Mouse (Mus musculus): ENCODE results near the gene Scgn. TPM values are rescaled to one million over a fixed set of nuclear protein-coding genes. Genes with fewer than 3 reads are reported as not detected.

Scgn gene
- total and polyA plus RNA-seq, 2 experiments from 2014 or later = 0.82 to 2.0 TPM

DNA sequence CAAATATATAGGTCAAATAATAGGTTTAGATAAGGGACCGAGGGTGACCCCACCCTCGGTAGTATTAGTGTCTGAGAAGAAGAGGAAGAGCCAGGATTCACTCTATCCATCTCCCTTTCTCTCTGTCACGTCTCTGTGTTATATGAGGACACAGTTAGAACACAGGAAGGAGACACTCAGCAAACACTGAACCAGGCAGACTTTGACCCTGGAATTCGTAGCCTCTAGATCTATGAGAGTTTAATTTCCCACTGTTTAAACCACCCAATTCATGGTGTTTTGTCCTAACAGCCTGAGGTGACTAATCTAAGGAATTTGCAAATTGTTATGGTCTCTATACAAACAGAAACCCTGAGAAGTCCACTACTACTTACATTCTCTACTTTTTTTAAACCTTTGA is 73.3 kb downstream of the Scgn start:
- Histone ChIP-seq H3K27me3 (ENCODE audit: insufficient read depth, low read length) (no peaks in the 10 kb centered on the region), H3K4me3 (ENCODE audit: low read depth, low read length) (no peak overlapping the region), H3K4me1 (ENCODE audit: insufficient read depth, low read length) (no peaks in the 10 kb centered on the region), H3K36me3 (ENCODE audit: insufficient read depth, low read length) (no peaks in the 10 kb centered on the region), H3K4me2 (ENCODE audit: low read depth, low read length, poor library complexity, severe bottlenecking) (no peak overlapping the region), H3K9ac (replicated peaks; ENCODE audit: low read length, poor library complexity, severe bottlenecking) (no peak overlapping the region), H3K9me3 (ENCODE audit: low read length) (no peaks in the 10 kb centered on the region), H3K27ac (ENCODE audit: low read depth, low read length) (no peak overlapping the region)
- 82% methylated on average over 4 of the region's 4 CpGs for WGBS
- TF ChIP-seq CTCF (IDR thresholded peaks at IDR 0.05) = no peak
- DNase-seq (ENCODE audit: low spot score) (no peak), ATAC-seq (ENCODE audit: low FRiP score) (no peak)

DNA sequence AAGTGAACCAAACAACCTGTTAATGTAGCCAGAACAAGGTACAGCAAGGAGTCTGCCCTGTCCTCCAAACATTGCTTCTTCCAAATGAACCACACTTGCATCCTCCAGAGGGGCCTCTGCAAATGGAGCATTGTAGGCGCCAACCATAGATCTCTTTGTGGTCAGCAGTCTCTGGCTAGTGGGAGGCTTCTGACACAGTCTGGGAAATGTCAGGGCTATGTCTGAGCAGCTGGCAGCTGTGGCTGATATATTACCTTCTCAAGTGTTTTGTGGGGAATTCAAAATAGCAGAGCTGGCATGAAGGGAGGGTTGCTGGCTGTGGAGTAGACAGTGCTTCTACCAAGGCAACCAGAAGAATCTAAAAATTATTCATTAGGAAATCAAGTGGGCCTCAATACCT is 74.9 kb downstream of the Scgn start:
- no peaks in the 10 kb centered on the region for H3K36me3 ChIP-seq (ENCODE audit: insufficient read depth, low read length)
- no peaks in the 10 kb centered on the region for H3K9me3 ChIP-seq (ENCODE audit: low read length)
- WGBS = 100% methylated on average over 1 of the region's 1 CpGs
- ATAC-seq (ENCODE audit: low FRiP score) = no peak
- no peak overlapping the region for H3K27ac ChIP-seq (ENCODE audit: low read depth, low read length)
- no peak overlapping the region for H3K9ac ChIP-seq (replicated peaks; ENCODE audit: low read length, poor library complexity, severe bottlenecking)
- no peak overlapping the region for H3K4me2 ChIP-seq (ENCODE audit: low read depth, low read length, poor library complexity, severe bottlenecking)
- no peak for DNase-seq (ENCODE audit: low spot score)
- no peaks in the 10 kb centered on the region for H3K4me1 ChIP-seq (ENCODE audit: insufficient read depth, low read length)
- H3K27me3 ChIP-seq (ENCODE audit: insufficient read depth, low read length) = no peaks in the 10 kb centered on the region
- TF ChIP-seq CTCF (IDR thresholded peaks at IDR 0.05) = no peak
- no peak overlapping the region for H3K4me3 ChIP-seq (ENCODE audit: low read depth, low read length)

DNA sequence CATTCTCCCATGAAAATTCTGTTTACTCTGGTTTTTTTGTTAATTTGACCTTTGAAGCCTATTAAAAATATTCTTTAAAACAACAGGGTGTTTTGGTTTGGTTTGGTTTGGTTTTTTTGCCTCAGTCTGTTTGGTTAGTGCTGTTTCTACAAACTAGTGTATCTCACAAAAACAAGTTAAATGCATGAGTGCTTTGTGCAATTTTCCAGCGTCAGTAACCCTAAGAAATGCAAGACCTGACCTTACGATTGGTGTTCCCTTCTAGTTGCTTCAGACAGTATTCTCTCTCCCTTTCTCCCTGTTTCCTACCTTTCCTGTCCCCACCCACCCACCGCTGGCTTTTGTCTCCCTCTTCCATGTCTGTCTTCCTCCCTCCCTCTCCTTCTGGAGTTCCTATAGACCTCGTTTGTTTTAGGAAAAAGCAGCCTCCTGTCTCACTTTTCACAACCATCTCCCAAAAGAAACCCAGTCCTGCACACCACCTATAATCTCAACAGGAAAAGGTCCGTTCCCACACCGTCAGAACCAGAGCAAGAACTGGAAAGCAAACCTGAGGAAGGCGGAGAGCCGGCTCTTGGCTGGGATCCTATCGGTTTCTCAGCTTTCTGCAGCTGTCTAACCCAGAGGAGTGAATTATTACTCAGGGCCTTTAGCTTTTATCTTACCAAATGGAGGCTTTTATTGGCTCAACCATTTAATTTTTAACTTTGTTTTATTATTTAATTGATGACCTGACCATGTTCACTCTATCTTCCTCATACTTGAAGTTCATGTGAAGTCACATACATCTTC is 76.4 kb downstream of the Scgn start, which contains the start of gene Slc17a4:
Slc17a4 (minus strand) TSS at position 634 of the 792 bp plus-strand sequence.
- 78% methylated on average over 9 of the region's 9 CpGs for WGBS
- Histone ChIP-seq H3K4me2 (ENCODE audit: low read depth, low read length, poor library complexity, severe bottlenecking) (no peak within 1 kb of the TSS), H3K4me3 (ENCODE audit: low read depth, low read length) (no peak within 1 kb of the TSS), H3K36me3 (ENCODE audit: insufficient read depth, low read length) (no peaks in the 10 kb centered on the region), H3K27me3 (ENCODE audit: insufficient read depth, low read length) (no peaks in the 10 kb centered on the region), H3K27ac (ENCODE audit: low read depth, low read length) (no peak within 1 kb of the TSS), H3K9me3 (ENCODE audit: low read length) (no peaks in the 10 kb centered on the region), H3K4me1 (ENCODE audit: insufficient read depth, low read length) (no peaks in the 10 kb centered on the region), H3K9ac (replicated peaks; ENCODE audit: low read length, poor library complexity, severe bottlenecking) (no peak within 1 kb of the TSS)
- no peak for TF ChIP-seq CTCF (IDR thresholded peaks at IDR 0.05)
- no peak for ATAC-seq (ENCODE audit: low FRiP score)
- no peak for DNase-seq (ENCODE audit: low spot score)

DNA sequence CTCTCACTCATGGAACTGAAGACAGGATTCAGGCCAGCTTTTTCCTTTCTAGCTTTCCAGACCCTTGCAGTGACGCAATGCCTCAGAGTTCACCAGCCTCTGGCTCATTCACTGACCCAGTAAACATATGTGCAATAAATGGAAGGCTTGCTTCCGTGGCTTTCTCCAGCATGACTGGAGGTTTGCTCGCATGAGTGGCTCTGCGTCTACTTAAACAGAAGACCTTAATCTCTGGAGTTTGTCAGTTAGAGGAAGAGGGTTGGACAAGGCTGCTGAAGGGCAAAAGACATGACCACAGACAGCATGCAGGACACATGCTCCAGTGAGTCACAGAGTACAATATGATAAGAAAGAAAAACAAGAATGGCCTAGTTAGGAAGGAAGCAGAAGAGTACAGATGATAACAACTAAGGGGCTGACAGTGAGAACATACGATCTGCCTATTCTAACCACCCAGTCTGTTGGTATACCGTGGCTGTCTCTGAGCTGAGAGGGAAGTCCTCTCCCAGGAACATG is 77.2 kb downstream of the Scgn start:
- no peaks in the 10 kb centered on the region for H3K9me3 ChIP-seq (ENCODE audit: low read length)
- no peak overlapping the region for H3K4me3 ChIP-seq (ENCODE audit: low read depth, low read length)
- no peak for ATAC-seq (ENCODE audit: low FRiP score)
- no peak overlapping the region for H3K27ac ChIP-seq (ENCODE audit: low read depth, low read length)
- no peak overlapping the region for H3K9ac ChIP-seq (replicated peaks; ENCODE audit: low read length, poor library complexity, severe bottlenecking)
- no peak for DNase-seq (ENCODE audit: low spot score)
- H3K4me2 ChIP-seq (ENCODE audit: low read depth, low read length, poor library complexity, severe bottlenecking) = no peak overlapping the region
- TF ChIP-seq CTCF (IDR thresholded peaks at IDR 0.05) = no peak
- no peaks in the 10 kb centered on the region for H3K27me3 ChIP-seq (ENCODE audit: insufficient read depth, low read length)
- 52% methylated on average over 6 of the region's 6 CpGs for WGBS
- H3K4me1 ChIP-seq (ENCODE audit: insufficient read depth, low read length) = no peaks in the 10 kb centered on the region
- H3K36me3 ChIP-seq (ENCODE audit: insufficient read depth, low read length) = no peaks in the 10 kb centered on the region

DNA sequence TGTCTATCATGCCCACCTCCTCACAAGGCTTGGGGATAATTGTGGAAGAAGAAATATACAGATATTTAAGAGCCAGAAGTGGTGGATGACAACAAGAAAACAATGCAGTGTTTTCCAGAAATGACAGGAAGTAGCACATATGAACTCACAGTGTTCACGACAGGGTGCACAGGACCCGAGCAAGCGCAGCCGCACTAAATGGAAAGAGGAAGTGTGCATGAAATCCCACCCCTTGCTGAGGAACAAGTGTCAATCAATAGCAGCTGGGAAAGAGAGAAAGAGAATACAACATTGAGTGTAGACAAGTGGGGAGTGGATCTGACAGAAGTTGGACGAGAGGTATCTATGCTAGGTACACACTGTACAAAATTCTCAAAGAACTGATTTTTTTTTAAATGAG is 79.7 kb downstream of the Scgn start:
- H3K27ac ChIP-seq (ENCODE audit: low read depth, low read length) = no peak overlapping the region
- no peak overlapping the region for H3K9ac ChIP-seq (replicated peaks; ENCODE audit: low read length, poor library complexity, severe bottlenecking)
- H3K4me3 ChIP-seq (ENCODE audit: low read depth, low read length) = no peak overlapping the region
- H3K36me3 ChIP-seq (ENCODE audit: insufficient read depth, low read length) = no peaks in the 10 kb centered on the region
- no peak for TF ChIP-seq CTCF (IDR thresholded peaks at IDR 0.05)
- H3K9me3 ChIP-seq (ENCODE audit: low read length) = no peaks in the 10 kb centered on the region
- WGBS = 85% methylated on average over 5 of the region's 5 CpGs
- no peaks in the 10 kb centered on the region for H3K27me3 ChIP-seq (ENCODE audit: insufficient read depth, low read length)
- no peak for DNase-seq (ENCODE audit: low spot score)
- no peak for ATAC-seq (ENCODE audit: low FRiP score)
- H3K4me2 ChIP-seq (ENCODE audit: low read depth, low read length, poor library complexity, severe bottlenecking) = no peak overlapping the region
- H3K4me1 ChIP-seq (ENCODE audit: insufficient read depth, low read length) = no peaks in the 10 kb centered on the region

DNA sequence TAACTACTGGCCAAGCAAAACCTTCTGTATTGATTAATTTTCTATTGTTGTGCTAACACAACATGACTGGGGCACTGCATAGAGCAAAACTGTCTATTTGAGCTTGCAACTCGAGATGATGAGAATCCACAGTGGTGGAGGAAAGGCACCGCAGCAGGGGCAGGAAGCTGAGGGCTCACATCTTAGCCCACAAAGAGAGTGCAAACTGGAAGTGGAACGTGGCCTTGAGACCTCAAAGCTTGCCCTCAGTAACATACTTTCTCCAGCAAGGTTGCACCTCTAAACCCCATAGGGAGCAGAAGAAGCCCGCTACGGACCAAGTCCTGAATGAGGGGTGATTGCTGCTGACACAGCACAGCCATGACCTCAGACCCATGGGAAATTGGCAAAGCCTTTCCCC is 80.9 kb downstream of the Scgn start:
- no peaks in the 10 kb centered on the region for H3K4me1 ChIP-seq (ENCODE audit: insufficient read depth, low read length)

More for the DNA sequence above, 80.9 kb downstream of the Scgn start:
- ATAC-seq (ENCODE audit: low FRiP score) = no peak
- Histone ChIP-seq H3K9ac (replicated peaks; ENCODE audit: low read length, poor library complexity, severe bottlenecking) (no peak overlapping the region), H3K27me3 (ENCODE audit: insufficient read depth, low read length) (no peaks in the 10 kb centered on the region), H3K36me3 (ENCODE audit: insufficient read depth, low read length) (no peaks in the 10 kb centered on the region), H3K27ac (ENCODE audit: low read depth, low read length) (no peak overlapping the region), H3K9me3 (ENCODE audit: low read length) (no peaks in the 10 kb centered on the region), H3K4me2 (ENCODE audit: low read depth, low read length, poor library complexity, severe bottlenecking) (no peak overlapping the region), H3K4me3 (ENCODE audit: low read depth, low read length) (no peak overlapping the region)
- TF ChIP-seq CTCF (IDR thresholded peaks at IDR 0.05) = no peak
- DNase-seq (ENCODE audit: low spot score) = no peak
- 88% methylated on average over 5 of the region's 5 CpGs for WGBS

Data from midbrain, postnatal 0 days (tissue).